Mouse (Mus musculus) midbrain, embryonic 11.5 days (tissue): ENCODE results near the gene Gpd1. TPM values are rescaled to one million over a fixed set of nuclear protein-coding genes. Genes with fewer than 3 reads are reported as not detected.

Source experiments
- ATAC-seq: fragments of 200-750 bp; cut with Nextera tagmentation; 2 replicates; pipeline ENCODE4 v1.8.0; 2017; ENCODE audit warnings: moderate TSS enrichment, moderate library complexity; ENCODE audit not compliant: low FRiP score
- DNase-seq: peaks from one replicate; pipeline ENCODE4 v3.0.0; 2015; ENCODE audit warnings: low spot score; ENCODE audit errors: missing footprints
- H3K27ac ChIP-seq: fragments of 300-500 bp; sonication (generic); 2 replicates; pipeline ENCODE4 v1.5.1; 2014; ENCODE audit warnings: low read depth, low read length
- H3K27me3 ChIP-seq: fragments of 300-500 bp; sonication (generic); 2 replicates; pipeline ENCODE4 v1.6.1; 2014; ENCODE audit warnings: mild to moderate bottlenecking, low read length, moderate library complexity, mixed read lengths; ENCODE audit not compliant: control insufficient read depth, insufficient read depth
- H3K36me3 ChIP-seq: fragments of 300-500 bp; sonication (generic); 2 replicates; pipeline ENCODE4 v1.6.1; 2014; ENCODE audit warnings: mild to moderate bottlenecking, low read length, moderate library complexity, mixed read lengths; ENCODE audit not compliant: control insufficient read depth, insufficient read depth
- H3K4me1 ChIP-seq: fragments of 300-500 bp; sonication (generic); 2 replicates; pipeline ENCODE4 v1.6.1; 2014; ENCODE audit warnings: low read length; ENCODE audit not compliant: control insufficient read depth, insufficient read depth
- H3K4me2 ChIP-seq: fragments of 300-500 bp; sonication (generic); 2 replicates; pipeline ENCODE4 v1.6.1; 2014; ENCODE audit warnings: mild to moderate bottlenecking, moderate library complexity
- H3K4me3 ChIP-seq: fragments of 300-500 bp; sonication (generic); 2 replicates; pipeline ENCODE4 v1.5.1; 2014; ENCODE audit warnings: low read depth, low read length
- H3K9ac ChIP-seq: fragments of 300-500 bp; sonication (generic); 2 replicates; pipeline ENCODE4 v1.6.1; 2014; ENCODE audit warnings: low read length
- H3K9me3 ChIP-seq: fragments of 300-500 bp; sonication (generic); 2 replicates; pipeline ENCODE4 v1.6.1; 2016; ENCODE audit warnings: low read length; ENCODE audit not compliant: control insufficient read depth
- WGBS: fragments of 180-500 bp; shearing (Covaris S2); extraction: QIAGEN DNeasy Blood & Tissue Kit; methylation state at CpG from one replicate; pipeline ENCODE4 v1.1.7; 2014; 5-methylcytosine and 5-hydroxymethylcytosine counted together
- polyA plus RNA-seq: library from polyadenylated mRNA; unstranded; fragments of >200 nt; fragmentation: Nextera tagmentation; extraction: Ambion mirVana; gene quantifications from 2 replicates; pipeline ENCODE4 v1.2.1, GENCODE M21; 2014

Gpd1 gene
- polyA plus RNA-seq, 1 experiment from 2014 or later = 0.18 TPM

DNA sequence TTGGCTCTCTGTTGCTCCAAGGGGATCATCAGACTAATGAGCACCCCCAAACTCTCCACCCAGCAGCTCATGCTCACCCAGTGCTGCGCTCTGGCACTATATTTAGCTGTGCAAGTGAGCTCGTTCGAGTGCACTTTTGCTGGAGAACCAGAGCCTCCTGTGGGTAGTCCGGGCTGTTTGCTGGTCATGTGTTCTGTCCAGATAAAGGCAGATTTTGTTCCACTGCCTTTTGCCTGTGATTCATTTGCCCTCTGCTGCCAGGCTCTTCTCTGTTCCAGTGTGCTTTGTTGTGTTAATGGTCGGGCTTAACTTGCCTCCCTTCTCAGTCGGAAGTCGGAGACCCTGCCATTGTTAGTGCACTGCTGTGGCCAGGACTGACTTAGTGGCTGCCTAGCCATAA, 12.4 kb upstream of the Gpd1 start:
- Histone ChIP-seq H3K9me3 (no peaks in the 10 kb centered on the region), H3K4me2 (peak overlapping the region; percentile 84), H3K27ac (peak overlapping the region; percentile 81), H3K4me3 (no peak overlapping the region), H3K36me3 (peaks cover 26% of the 10 kb centered on the region), H3K9ac (peak overlapping the region; percentile 60), H3K4me1 (peaks cover 23% of the 10 kb centered on the region), H3K27me3 (no peaks in the 10 kb centered on the region)
- WGBS = 24% methylated on average over 7 of the region's 7 CpGs
- peak; percentile 92 for DNase-seq
- no peak for ATAC-seq

DNA sequence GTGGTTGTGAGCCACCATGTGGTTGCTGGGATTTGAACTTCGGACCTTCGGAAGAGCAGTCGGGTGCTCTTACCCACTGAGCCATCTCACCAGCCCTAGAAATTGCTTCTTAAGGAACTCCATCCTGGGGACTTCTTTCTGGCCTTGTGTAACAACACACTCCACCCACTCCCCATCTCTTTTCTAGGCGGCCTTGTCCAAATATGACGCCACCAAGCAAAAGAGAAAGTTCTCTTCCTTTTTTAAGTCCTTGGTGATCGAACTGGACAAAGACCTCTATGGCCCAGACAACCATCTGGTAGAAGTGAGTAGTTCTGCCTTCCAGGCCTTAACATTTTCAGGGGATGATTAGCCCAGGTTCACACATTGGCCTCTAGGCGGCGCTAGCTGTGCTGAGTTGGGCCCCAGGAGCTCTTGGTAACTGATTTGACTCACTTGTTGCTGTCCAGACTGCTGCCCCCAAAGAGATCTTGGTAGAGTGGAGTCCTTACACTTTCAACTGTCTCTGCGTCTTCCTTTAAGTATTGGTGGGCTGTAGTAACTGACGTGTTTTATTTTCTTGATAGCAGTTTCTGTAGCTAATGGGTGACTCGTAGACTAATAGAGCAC, 11.8 kb upstream of the Gpd1 start, which contains the start of gene Gm17349:
Gm17349 (minus strand) TSS at position 51 of the 609 bp plus-strand sequence.
- WGBS = 56% methylated on average over 9 of the region's 11 CpGs
- Histone ChIP-seq H3K4me2 (peak within 1 kb of the TSS; percentile 84), H3K27ac (peak within 1 kb of the TSS; percentile 81), H3K9ac (peak within 1 kb of the TSS; percentile 60), H3K36me3 (peaks cover 30% of the 10 kb centered on the region), H3K4me3 (peak within 1 kb of the TSS; percentile 92), H3K9me3 (no peaks in the 10 kb centered on the region), H3K27me3 (no peaks in the 10 kb centered on the region), H3K4me1 (peaks cover 23% of the 10 kb centered on the region)
- ATAC-seq (no peak), DNase-seq (peak; percentile 96)

DNA sequence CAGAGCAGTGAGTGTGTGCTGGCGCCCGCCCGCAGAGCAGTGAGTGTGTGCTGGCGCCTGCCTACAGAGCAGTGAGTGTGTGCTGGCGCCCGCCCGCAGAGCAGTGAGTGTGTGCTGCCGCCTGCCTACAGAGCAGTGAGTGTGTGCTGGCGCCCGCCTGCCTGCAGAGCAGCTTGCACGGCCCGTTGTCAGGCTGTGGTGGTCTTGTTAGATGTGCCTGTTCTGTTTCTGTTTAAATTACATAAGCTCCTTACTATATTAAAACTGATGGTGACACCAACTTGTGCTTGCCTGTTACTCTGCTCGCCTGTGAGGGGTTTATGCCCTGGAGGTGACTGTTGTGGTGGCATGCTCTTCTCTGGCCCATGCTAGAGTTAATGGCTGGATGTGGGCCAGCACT, 9.1 kb upstream of the Gpd1 start:
- Histone ChIP-seq H3K4me3 (no peak overlapping the region), H3K4me2 (no peak overlapping the region), H3K9me3 (no peaks in the 10 kb centered on the region), H3K27me3 (no peaks in the 10 kb centered on the region), H3K4me1 (peaks cover 19% of the 10 kb centered on the region), H3K9ac (no peak overlapping the region), H3K27ac (no peak overlapping the region), H3K36me3 (peaks cover 52% of the 10 kb centered on the region)
- whole genome bisulfite sequencing = 96% methylated on average over 13 of the region's 13 CpGs
- no peak for DNase-seq
- no peak for ATAC-seq

DNA sequence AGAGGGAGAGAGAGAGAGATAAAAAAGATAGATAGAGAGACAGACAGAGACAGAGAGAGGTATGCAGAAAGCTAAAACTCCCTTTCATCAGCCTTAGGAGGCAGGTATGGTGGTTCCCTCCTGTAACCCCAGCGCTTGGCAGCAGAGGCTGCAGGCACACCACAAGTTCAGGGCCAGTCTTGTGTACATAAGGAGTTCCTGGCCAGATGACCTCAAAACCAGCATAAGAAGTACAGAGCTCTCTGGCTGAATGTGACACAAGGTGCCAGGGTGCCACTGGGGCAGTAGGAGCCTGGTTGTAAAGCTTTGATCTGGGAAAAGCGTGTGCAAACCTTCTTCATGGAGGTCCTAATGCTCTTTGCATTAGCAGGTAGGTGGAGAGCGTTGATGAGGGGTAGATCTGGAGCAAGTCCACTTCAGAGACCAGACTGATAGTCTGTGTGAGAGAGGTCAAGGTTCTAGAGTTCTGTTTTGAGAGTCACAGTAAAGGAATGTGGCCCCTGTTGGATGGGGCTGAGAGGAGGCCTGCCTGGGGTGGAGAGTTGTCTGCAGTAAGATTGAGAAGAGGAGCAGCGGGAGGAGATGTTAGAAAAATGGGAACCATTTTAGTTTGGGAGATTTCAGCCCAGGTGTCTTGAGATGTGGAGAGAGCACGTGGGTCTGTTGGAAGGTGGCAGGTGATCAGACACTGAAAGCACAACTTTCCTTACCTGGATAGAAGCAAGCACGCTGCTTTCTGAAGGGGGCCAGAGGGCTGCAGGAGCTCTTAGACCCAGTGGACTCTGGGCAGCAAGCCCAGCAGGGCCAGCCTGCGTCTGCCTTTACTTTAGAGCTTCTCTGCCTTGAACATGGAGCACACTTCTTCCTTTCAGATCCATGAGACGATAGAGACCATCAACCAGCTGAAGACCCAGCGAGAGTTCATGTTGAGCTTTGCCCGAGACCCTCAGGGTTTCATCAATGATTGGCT, 6.8 kb upstream of the Gpd1 start:
- H3K36me3 ChIP-seq = peaks cover 54% of the 10 kb centered on the region
- WGBS = 91% methylated on average over 10 of the region's 10 CpGs
- no peak for ATAC-seq

DNA sequence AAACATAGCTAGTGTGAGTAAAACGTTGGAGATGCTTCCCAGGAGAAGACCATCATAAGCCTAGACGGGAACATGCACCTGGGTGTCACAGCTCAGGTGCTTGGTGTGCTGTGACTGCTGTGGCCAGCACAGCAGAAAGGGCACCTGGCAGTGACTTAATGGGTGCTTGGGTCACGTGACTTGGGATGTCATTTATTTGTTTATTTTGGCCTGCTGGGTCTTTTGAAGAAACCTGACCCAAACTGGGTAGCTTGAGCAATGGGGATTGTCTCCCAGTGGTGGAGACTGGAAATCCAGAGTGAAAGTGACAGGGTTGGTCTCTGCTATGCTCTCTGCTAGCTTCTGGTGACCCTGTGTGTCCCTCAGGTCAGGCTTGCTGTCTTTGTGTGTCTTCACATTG, 5.8 kb upstream of the Gpd1 start:
- Histone ChIP-seq H3K27ac (no peak overlapping the region), H3K4me2 (no peak overlapping the region), H3K4me3 (no peak overlapping the region), H3K9ac (no peak overlapping the region), H3K4me1 (no peaks in the 10 kb centered on the region), H3K36me3 (peaks cover 48% of the 10 kb centered on the region), H3K27me3 (no peaks in the 10 kb centered on the region), H3K9me3 (no peaks in the 10 kb centered on the region)
- 76% methylated on average over 3 of the region's 3 CpGs for WGBS
- ATAC-seq (no peak), DNase-seq (no peak)

More for the DNA sequence above, 6.8 kb upstream of the Gpd1 start:
- Histone ChIP-seq H3K9me3 (no peaks in the 10 kb centered on the region), H3K9ac (no peak overlapping the region), H3K27ac (no peak overlapping the region), H3K27me3 (no peaks in the 10 kb centered on the region), H3K4me2 (no peak overlapping the region), H3K4me1 (no peaks in the 10 kb centered on the region), H3K4me3 (no peak overlapping the region)
- DNase-seq = no peak

DNA sequence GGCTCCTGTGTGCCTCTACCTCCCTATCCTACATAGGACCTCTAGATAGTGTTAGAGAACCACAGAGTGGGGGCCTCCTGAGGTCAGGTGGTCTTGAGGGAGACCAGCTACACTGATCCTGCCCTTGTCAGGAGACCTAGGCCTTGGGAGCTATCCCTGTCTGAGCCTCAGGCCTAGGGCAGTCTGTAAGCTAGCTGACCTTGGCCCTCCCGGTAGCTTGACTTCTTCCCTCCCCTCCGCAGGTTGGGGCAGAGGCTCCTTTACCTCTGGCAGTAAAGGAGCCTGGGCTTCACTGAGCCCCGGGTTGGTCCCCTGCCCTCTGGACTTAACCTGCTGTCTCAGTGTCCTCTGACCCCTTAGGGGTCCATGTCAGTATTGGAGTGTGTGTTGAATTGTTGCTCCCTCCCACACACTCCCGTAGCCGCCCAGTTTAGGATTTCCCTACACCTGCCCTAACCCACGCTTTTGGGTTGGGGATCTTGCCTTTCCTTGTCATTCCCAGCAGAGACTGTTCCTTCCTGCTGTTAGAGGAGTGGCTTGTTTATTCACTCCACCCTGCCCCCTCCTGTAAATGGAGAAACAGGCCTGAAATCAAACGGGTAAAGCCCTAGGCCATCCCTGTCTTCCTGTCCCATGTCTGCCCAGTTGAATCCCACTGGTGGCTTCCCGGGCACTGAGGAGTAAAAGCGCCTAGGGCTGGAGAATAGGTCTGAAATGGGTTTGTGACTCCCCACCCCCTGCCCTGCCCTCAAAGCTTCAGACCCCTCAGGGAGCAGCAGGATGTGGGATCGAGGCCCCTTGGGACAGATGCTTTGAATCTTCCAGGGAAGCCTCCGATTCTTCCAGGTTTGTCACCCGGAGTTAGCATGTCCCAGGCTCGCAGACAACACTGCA, 4.4 kb upstream of the Gpd1 start:
- H3K9me3 ChIP-seq = no peaks in the 10 kb centered on the region
- 70% methylated on average over 13 of the region's 13 CpGs for WGBS
- H3K36me3 ChIP-seq = peaks cover 40% of the 10 kb centered on the region
- ATAC-seq = no peak
- no peak overlapping the region for H3K27ac ChIP-seq
- no peak overlapping the region for H3K9ac ChIP-seq
- no peaks in the 10 kb centered on the region for H3K4me1 ChIP-seq
- H3K4me3 ChIP-seq = no peak overlapping the region
- no peak overlapping the region for H3K4me2 ChIP-seq
- no peak for DNase-seq
- no peaks in the 10 kb centered on the region for H3K27me3 ChIP-seq

DNA sequence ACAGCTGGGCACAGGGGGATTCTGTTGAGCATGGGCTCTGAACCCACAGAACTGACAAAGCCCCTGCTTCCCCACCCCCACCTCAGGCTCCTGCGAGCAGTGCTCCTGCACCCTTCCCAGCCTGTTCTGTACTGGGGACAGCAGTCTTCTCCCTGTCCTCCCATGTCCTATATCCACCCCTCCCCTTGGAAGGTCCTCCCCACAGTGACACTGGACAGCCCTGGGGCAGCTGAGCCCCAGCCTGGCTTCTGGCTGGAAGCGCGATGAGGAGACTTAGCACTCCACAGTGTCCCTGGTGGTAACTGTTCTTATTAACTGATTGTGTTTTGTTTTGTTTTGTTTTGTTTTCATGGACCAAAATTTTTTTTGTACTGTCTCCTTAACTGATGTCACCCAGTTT, 3.7 kb upstream of the Gpd1 start:
- H3K4me1 ChIP-seq = no peaks in the 10 kb centered on the region
- peaks cover 37% of the 10 kb centered on the region for H3K36me3 ChIP-seq
- no peaks in the 10 kb centered on the region for H3K27me3 ChIP-seq
- no peak overlapping the region for H3K27ac ChIP-seq
- no peak overlapping the region for H3K4me2 ChIP-seq
- H3K4me3 ChIP-seq = no peak overlapping the region
- no peak for ATAC-seq
- peak; percentile 78 for DNase-seq
- H3K9me3 ChIP-seq = no peaks in the 10 kb centered on the region
- H3K9ac ChIP-seq = no peak overlapping the region
- WGBS = 93% methylated on average over 3 of the region's 3 CpGs

DNA sequence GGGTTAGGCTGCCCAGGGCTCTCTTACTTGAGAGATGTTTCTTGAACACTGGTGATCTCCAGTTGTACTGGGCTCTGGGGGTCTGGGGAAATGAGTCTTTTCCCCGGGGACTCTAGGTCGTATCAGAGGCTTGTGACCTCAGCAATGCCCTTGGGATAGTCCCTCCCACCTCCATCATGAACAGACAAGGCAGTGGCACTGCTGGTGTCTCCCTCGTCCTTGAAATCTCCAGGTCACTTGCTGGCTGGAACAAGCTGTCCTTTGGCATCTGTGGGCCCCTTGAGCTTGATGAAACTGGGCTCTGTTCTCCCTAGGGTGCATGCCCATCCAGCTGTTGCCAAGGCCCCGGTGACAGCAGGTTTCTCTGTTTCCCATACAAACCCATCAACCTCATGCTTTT, 3.1 kb upstream of the Gpd1 start:
- Histone ChIP-seq H3K4me3 (no peak overlapping the region), H3K27me3 (no peaks in the 10 kb centered on the region), H3K9ac (no peak overlapping the region), H3K9me3 (no peaks in the 10 kb centered on the region), H3K4me2 (no peak overlapping the region), H3K4me1 (no peaks in the 10 kb centered on the region), H3K27ac (no peak overlapping the region), H3K36me3 (peaks cover 34% of the 10 kb centered on the region)
- DNase-seq = no peak
- 75% methylated on average over 4 of the region's 4 CpGs for WGBS
- no peak for ATAC-seq
